ENCODE assay signal across 19 mouse cellular contexts in genomic region chrX:140179850-140180249, GRCm38 (mm10).
DNase-seq lines count a peak whose midpoint lies in the region; ATAC-seq and TF ChIP-seq lines count a peak whose summit lies in the region.
"Had no signal": no experiment of that assay in that cellular context is flagged by ENCODE, and none has a peak within 500 bp of the region (broad histone marks: within the 10 kb centered on the region; RNA-seq: fewer than 3 reads in every experiment).

No protein-coding gene starts in this region.

- no peak overlapping the region for H3K4me3 ChIP-seq in layer of hippocampus, adult 2 months
- no peak overlapping the region for H3K4me3 ChIP-seq in hindbrain, embryonic 12.5 days
- H3K4me3 ChIP-seq: heart, embryonic 12.5 days; limb, embryonic 12.5 days; liver, embryonic 13.5 days had no signal

- H3K27me3 ChIP-seq in hindbrain, embryonic 12.5 days = peaks cover 16% of the 10 kb centered on the region
- H3K27me3 ChIP-seq: liver, embryonic 13.5 days had no signal

- no peak overlapping the region for H3K9ac ChIP-seq in hindbrain, embryonic 12.5 days
- H3K9ac ChIP-seq: heart, embryonic 12.5 days; limb, embryonic 12.5 days; liver, embryonic 13.5 days had no signal

- peak; percentile 1 for DNase-seq in cerebellum, adult 11-12 months
- DNase-seq in left cerebral cortex, postnatal 4 days = peak; percentile 5
- no peak for DNase-seq in left cerebral cortex, adult 11 months (ENCODE audit: low spot score)
- peak; percentile 34 to 37 for DNase-seq in layer of hippocampus, adult 2 months (ENCODE audit: low spot score in 2 of 2)
- peak; percentile 27 for DNase-seq in telencephalon, adult 2 months (ENCODE audit: low read depth, low spot score)
- DNase-seq in lung, postnatal 36 days = no peak
- DNase-seq: adrenal gland, postnatal 10 days; heart, postnatal 36 days; liver, embryonic 13.5 days; midbrain, embryonic 14.5 days; retina, postnatal 1 day; thymus, postnatal 25 days had no signal

- H3K4me1 ChIP-seq in hindbrain, embryonic 12.5 days = no peaks in the 10 kb centered on the region
- H3K4me1 ChIP-seq: heart, embryonic 12.5 days; limb, embryonic 12.5 days; liver, embryonic 13.5 days had no signal

- intact Hi-C loops in left cerebral cortex, postnatal 4 days (cut with DNase I) = no loop called here

- no peaks in the 10 kb centered on the region for H3K36me3 ChIP-seq in hindbrain, embryonic 12.5 days
- H3K36me3 ChIP-seq: heart, embryonic 12.5 days; limb, embryonic 12.5 days; liver, embryonic 13.5 days had no signal

- ATAC-seq in cerebellum, adult (ENCODE audit: insufficient number of reproducible peaks, low FRiP score, low TSS enrichment) = no peak
- no peak for ATAC-seq in hindbrain, embryonic 12.5 days (ENCODE audit: low FRiP score)
- ATAC-seq: hindbrain, embryonic 16.5 days; intestine, postnatal 0 days had no signal

- no peak overlapping the region for H3K27ac ChIP-seq in layer of hippocampus, adult 2 months
- H3K27ac ChIP-seq in hindbrain, embryonic 12.5 days = no peak overlapping the region
- H3K27ac ChIP-seq: kidney, postnatal 0 days; limb, embryonic 12.5 days; liver, embryonic 13.5 days had no signal

- 90% methylated on average over 4 of the region's 4 CpGs for WGBS in hindbrain, embryonic 12.5 days

- TF ChIP-seq CTCF in layer of hippocampus, adult 2 months (conservative IDR thresholded peaks at IDR 0.05) = no peak

- H3K4me2 ChIP-seq in hindbrain, embryonic 12.5 days (replicated peaks) = no peak overlapping the region
- H3K4me2 ChIP-seq: heart, embryonic 12.5 days; limb, embryonic 12.5 days; liver, embryonic 13.5 days had no signal

- H3K9me3 ChIP-seq in hindbrain, embryonic 12.5 days (replicated peaks) = no peaks in the 10 kb centered on the region
- H3K9me3 ChIP-seq: heart, embryonic 12.5 days; limb, embryonic 12.5 days; liver, embryonic 13.5 days had no signal

Comparison
In these comparisons a context has a peak if more than half of its experiments do, and no peak if none do; other contexts are left out.
1. DNase-seq: peak in cerebellum, adult 11-12 months (single experiment), left cerebral cortex, postnatal 4 days (single experiment), layer of hippocampus, adult 2 months (2 of 2) and telencephalon, adult 2 months (single experiment); none in left cerebral cortex, adult 11 months (single experiment) and lung, postnatal 36 days (single experiment).